21 mouse cellular contexts compared by ENCODE assay signal in genomic region chr14:56897475-56897874, GRCm38 (mm10). TPM values are rescaled to one million over a fixed set of nuclear protein-coding genes. Genes with fewer than 3 reads are reported as not detected.
A peak's percentile ranks its signal among the peaks of the same experiment; 100 is the strongest.
DNase-seq lines count a peak whose midpoint lies in the region; ATAC-seq and TF ChIP-seq lines count a peak whose summit lies in the region.
"Had no signal": no experiment of that assay in that cellular context is flagged by ENCODE, and none has a peak within 500 bp of the region (broad histone marks: within the 10 kb centered on the region; RNA-seq: fewer than 3 reads in every experiment).

No protein-coding gene starts in this region.

- H3K4me2 ChIP-seq in midbrain, embryonic 11.5 days: no peak overlapping the region
- H3K4me2 ChIP-seq in midbrain, embryonic 13.5 days (replicated peaks): no peak overlapping the region

- 95% methylated on average over 2 of the region's 2 CpGs for WGBS in midbrain, embryonic 11.5 days
- 95% methylated on average over 2 of the region's 2 CpGs for WGBS in midbrain, embryonic 13.5 days

- H3K4me1 ChIP-seq in midbrain, embryonic 11.5 days (ENCODE audit: control insufficient read depth, insufficient read depth, low read length): no peaks in the 10 kb centered on the region
- H3K4me1 ChIP-seq in midbrain, embryonic 13.5 days (replicated peaks): no peaks in the 10 kb centered on the region
- H3K4me1 ChIP-seq in MEL (ENCODE audit: control insufficient read depth in 1 of 2, insufficient read depth in 2 of 2, low read length in 2 of 2): peaks cover 0 to 2% of the 10 kb centered on the region in 2 experiments; a peak in 1 of 4 replicates

- TF ChIP-seq CTCF in MEL (IDR thresholded peaks at IDR 0.05 in 2 of 3, conservative IDR thresholded peaks at IDR 0.05 in 1 of 3; ENCODE audit: control insufficient read depth in 1 of 3, insufficient read depth in 1 of 3, low read depth in 2 of 3, low read length in 3 of 3, poor library complexity in 1 of 3, severe bottlenecking in 1 of 3): no peak

- no peaks in the 10 kb centered on the region for H3K27me3 ChIP-seq in midbrain, embryonic 11.5 days (ENCODE audit: control insufficient read depth, insufficient read depth, low read length)
- H3K27me3 ChIP-seq in midbrain, embryonic 13.5 days: no peaks in the 10 kb centered on the region
- no peaks in the 10 kb centered on the region for H3K27me3 ChIP-seq in MEL (ENCODE audit: control insufficient read depth in 1 of 2, insufficient read depth in 2 of 2, low read length in 2 of 2)
- H3K27me3 ChIP-seq: CH12.LX, Patski had no signal

- ATAC-seq in midbrain, embryonic 11.5 days (ENCODE audit: low FRiP score): no peak
- ATAC-seq in midbrain, embryonic 13.5 days: no peak
- ATAC-seq: activated CD4-positive, CD25-positive, alpha-beta regulatory T cell, adult 4 months; CD4-positive, CD25-positive, alpha-beta regulatory T cell, adult 4 months; Patski had no signal

- H3K36me3 ChIP-seq in midbrain, embryonic 11.5 days (ENCODE audit: control insufficient read depth, insufficient read depth, low read length): peaks cover 11% of the 10 kb centered on the region
- H3K36me3 ChIP-seq in midbrain, embryonic 13.5 days: peaks cover 31% of the 10 kb centered on the region
- H3K36me3 ChIP-seq in MEL (ENCODE audit: control insufficient read depth in 1 of 2, insufficient read depth in 2 of 2, low read length in 2 of 2): peaks cover 11 to 24% of the 10 kb centered on the region in 2 experiments

- no peak for TF ChIP-seq RAD21 in MEL (IDR thresholded peaks at IDR 0.05; ENCODE audit: low read depth, low read length)

- H3K4me3 ChIP-seq in midbrain, embryonic 11.5 days (ENCODE audit: low read depth, low read length): no peak overlapping the region
- no peak overlapping the region for H3K4me3 ChIP-seq in midbrain, embryonic 13.5 days (replicated peaks)
- H3K4me3 ChIP-seq in MEL (ENCODE audit: control insufficient read depth in 1 of 2, insufficient read depth in 1 of 2, low read depth in 2 of 2, low read length in 2 of 2): no peak overlapping the region

- no peaks in the 10 kb centered on the region; the same call in 1 of the 2 replicates for H3K9me3 ChIP-seq in midbrain, embryonic 11.5 days (ENCODE audit: control insufficient read depth, low read length)
- no peaks in the 10 kb centered on the region for H3K9me3 ChIP-seq in midbrain, embryonic 13.5 days
- no peaks in the 10 kb centered on the region for H3K9me3 ChIP-seq in MEL (replicated peaks; ENCODE audit: insufficient read depth, low read length)
- H3K9me3 ChIP-seq: G1E had no signal

- no peak for TF ChIP-seq EP300 in MEL (IDR thresholded peaks at IDR 0.05; ENCODE audit: low read depth in 1 of 2, low read length in 2 of 2)

- TF ChIP-seq POLR2A in MEL (IDR thresholded peaks at IDR 0.05; ENCODE audit: control insufficient read depth in 1 of 2, insufficient read depth in 1 of 2, low read depth in 1 of 2, low read length in 2 of 2, poor library complexity in 1 of 2): no peak

- DNase-seq in midbrain, embryonic 11.5 days (ENCODE audit: low spot score, missing footprints): peak; percentile 79
- DNase-seq in MEL (ENCODE audit: low read depth, low spot score) (no peak), adipocyte (ENCODE audit: low spot score) (no peak)
- DNase-seq: adrenal gland, adult 2 months; adrenal gland, adult 8-10 months; adrenal gland, postnatal 10 days; adrenal gland, postnatal 14 days; adrenal gland, postnatal 25 days; adrenal gland, postnatal 36 days; B cell, adult 2 months; cerebellum, adult 11 months; cerebellum, adult 11-12 months; cerebellum, adult 18-20 months; cerebellum, adult 2 months; cerebellum, adult 8-10 months had no signal

- peaks cover 6% of the 10 kb centered on the region; the same call in 1 of the 2 replicates for H3K79me2 ChIP-seq in MEL (ENCODE audit: control insufficient read depth, insufficient read depth, low read length, poor library complexity)

- no peak overlapping the region for H3K27ac ChIP-seq in midbrain, embryonic 11.5 days (ENCODE audit: low read depth, low read length)
- no peak overlapping the region for H3K27ac ChIP-seq in midbrain, embryonic 13.5 days
- H3K27ac ChIP-seq in MEL (ENCODE audit: control insufficient read depth, low read depth, low read length): no peak overlapping the region

- H3K9ac ChIP-seq in midbrain, embryonic 11.5 days (ENCODE audit: low read length): no peak overlapping the region
- no peak overlapping the region for H3K9ac ChIP-seq in midbrain, embryonic 13.5 days (replicated peaks)
- no peak overlapping the region for H3K9ac ChIP-seq in MEL (ENCODE audit: control insufficient read depth, low read depth, low read length, poor library complexity, severe bottlenecking)

TF ChIP-seq in MEL, 35 proteins besides CTCF, POLR2A, EP300 and RAD21:
- no peak for TF ChIP-seq USF1 (IDR thresholded peaks at IDR 0.05; ENCODE audit: low read depth, low read length)
- no peak for TF ChIP-seq SIN3A (IDR thresholded peaks at IDR 0.05; ENCODE audit: low read length)
- no peak for TF ChIP-seq JUND (IDR thresholded peaks at IDR 0.05; ENCODE audit: low read depth, low read length)
- no peak for TF ChIP-seq MYB (IDR thresholded peaks at IDR 0.05; ENCODE audit: low read depth, low read length)
- TF ChIP-seq HCFC1 (IDR thresholded peaks at IDR 0.05; ENCODE audit: low read depth, low read length): no peak
- no peak for TF ChIP-seq ELF1 (IDR thresholded peaks at IDR 0.05; ENCODE audit: low read depth, low read length)
- peak; percentile 72; the same call in 1 of the 2 replicates for TF ChIP-seq RCOR1 (IDR thresholded peaks at IDR 0.05; ENCODE audit: low read depth, low read length)
- no peak for TF ChIP-seq UBTF (IDR thresholded peaks at IDR 0.05; ENCODE audit: borderline replicate concordance, insufficient read depth, low read depth, low read length)
- TF ChIP-seq TCF12 (IDR thresholded peaks at IDR 0.05; ENCODE audit: low read depth, low read length): no peak
TF ChIP-seq in MEL: peak in this region for 1.

RNA-seq across cellular contexts. Expression of gene Zmym2, which starts 11.0 kb away (rescaled TPM):
- 62.5 and 63.3 TPM in 2 replicates for polyA plus RNA-seq in midbrain, embryonic 11.5 days (2014; fragmentation: Nextera tagmentation; extraction: Ambion mirVana)
- polyA plus RNA-seq in midbrain, embryonic 13.5 days (2015; fragmentation: Nextera tagmentation; extraction: Ambion mirVana): 84.8 and 85.8 TPM in 2 replicates
- 9.8 and 12.2 TPM in 2 replicates for total RNA-seq in MEL (2012; rRNA removed)
- polyA plus RNA-seq in MEL (2012; ENCODE audit: insufficient read depth in 1 of 2, insufficient read length in 2 of 2, low read depth in 1 of 2, low replicate concordance in 2 of 2, missing spikeins in 1 of 2): 100 to 1,000 TPM in 1 of 2 experiments, 10 to 100 TPM in 1; 27.7 to 407 TPM
